Mouse (Mus musculus): ENCODE results near the gene Skap1.

The Skap1 gene

GRCm38 (mm10) chr11:96560229-96560628, 95.8 kb downstream of the Skap1 start:
- DNase-seq (ENCODE audit: low spot score), result no peak

- no peak for DNase-seq (ENCODE audit: low spot score)
Measured at GRCm38 (mm10) chr11:96564088-96564487, 99.7 kb downstream of the Skap1 start.

GRCm38 (mm10) chr11:96572515-96572914, 108.1 kb downstream of the Skap1 start:
- DNase-seq (ENCODE audit: low spot score), result no peak

GRCm38 (mm10) chr11:96576491-96577427, 112.4 kb downstream of the Skap1 start:
- no peak for DNase-seq (ENCODE audit: low spot score)

- no peak for DNase-seq (ENCODE audit: low spot score)
Measured at GRCm38 (mm10) chr11:96578551-96579283, 114.3 kb downstream of the Skap1 start.

- no peak for DNase-seq (ENCODE audit: low spot score)
Measured at GRCm38 (mm10) chr11:96581604-96582384, 117.4 kb downstream of the Skap1 start.

- DNase-seq (ENCODE audit: low spot score), result no peak
Measured at GRCm38 (mm10) chr11:96582595-96582994, 118.2 kb downstream of the Skap1 start.

GRCm38 (mm10) chr11:96589828-96590227, 125.4 kb downstream of the Skap1 start:
- no peak for DNase-seq (ENCODE audit: low spot score)

GRCm38 (mm10) chr11:96595890-96596289, 131.5 kb downstream of the Skap1 start:
- no peak for DNase-seq (ENCODE audit: low spot score)

GRCm38 (mm10) chr11:96596301-96596700, 131.9 kb downstream of the Skap1 start:
- DNase-seq (ENCODE audit: low spot score), result no peak

GRCm38 (mm10) chr11:96602806-96603205, 138.4 kb downstream of the Skap1 start:
- no peak for DNase-seq (ENCODE audit: low spot score)

GRCm38 (mm10) chr11:96604306-96604705, 139.9 kb downstream of the Skap1 start:
- no peak for DNase-seq (ENCODE audit: low spot score)

- no peak for DNase-seq (ENCODE audit: low spot score)
Measured at GRCm38 (mm10) chr11:96604751-96605450, 140.5 kb downstream of the Skap1 start.

GRCm38 (mm10) chr11:96605516-96605915, 141.1 kb downstream of the Skap1 start:
- DNase-seq (ENCODE audit: low spot score), result no peak

GRCm38 (mm10) chr11:96612596-96612995, 148.2 kb downstream of the Skap1 start:
- DNase-seq (ENCODE audit: low spot score), result no peak

- DNase-seq (ENCODE audit: low spot score), result no peak
Measured at GRCm38 (mm10) chr11:96616792-96617191, 152.4 kb downstream of the Skap1 start.

- no peak for DNase-seq (ENCODE audit: low spot score)
Measured at GRCm38 (mm10) chr11:96618789-96619445, 154.5 kb downstream of the Skap1 start.

GRCm38 (mm10) chr11:96619576-96619975, 155.2 kb downstream of the Skap1 start:
- no peak for DNase-seq (ENCODE audit: low spot score)

GRCm38 (mm10) chr11:96620006-96620405, 155.6 kb downstream of the Skap1 start:
- no peak for DNase-seq (ENCODE audit: low spot score)

GRCm38 (mm10) chr11:96620660-96621059, 156.3 kb downstream of the Skap1 start:
- no peak for DNase-seq (ENCODE audit: low spot score)

- peak; percentile 22 for DNase-seq (ENCODE audit: low spot score)
Measured at GRCm38 (mm10) chr11:96621167-96621566, 156.8 kb downstream of the Skap1 start.

Measured in ovary, adult 18-20 months (tissue).